Mouse (Mus musculus) heart, embryonic 10.5 days (tissue): ENCODE data around the gene Prokr2. TPM values are rescaled to one million over a fixed set of nuclear protein-coding genes. Genes with fewer than 3 reads are reported as not detected.

Experiments used
- DNase-seq: peaks from one replicate; pipeline ENCODE4 v3.0.0-alpha.2; 2017; ENCODE audit warnings: low spot score
- H3K27ac ChIP-seq: fragments of 300-500 bp; sonication (generic); 2 replicates; pipeline ENCODE4 v1.5.1; 2016; ENCODE audit warnings: mild to moderate bottlenecking
- H3K27me3 ChIP-seq: fragments of 300-500 bp; sonication (generic); 2 replicates; pipeline ENCODE4 v1.6.1; 2016; ENCODE audit warnings: mild to moderate bottlenecking; ENCODE audit not compliant: poor library complexity, insufficient read depth, severe bottlenecking
- H3K36me3 ChIP-seq: fragments of 300-500 bp; sonication (generic); 2 replicates; pipeline ENCODE4 v1.6.1; 2016; ENCODE audit warnings: mild to moderate bottlenecking, moderate library complexity
- H3K4me1 ChIP-seq: fragments of 300-500 bp; sonication (generic); 2 replicates; pipeline ENCODE4 v1.6.1; 2016; ENCODE audit warnings: mild to moderate bottlenecking
- H3K4me3 ChIP-seq: fragments of 300-500 bp; sonication (generic); 2 replicates; pipeline ENCODE4 v1.5.1; 2016; ENCODE audit warnings: mild to moderate bottlenecking, moderate library complexity
- H3K9me3 ChIP-seq: fragments of 300-500 bp; sonication (generic); 2 replicates; pipeline ENCODE4 v1.6.1; 2016; ENCODE audit warnings: mild to moderate bottlenecking, moderate library complexity
- WGBS: fragments of 180-500 bp; shearing (Covaris S2); methylation state at CpG from one replicate; pipeline ENCODE4 v1.1.7; 2016; 5-methylcytosine and 5-hydroxymethylcytosine counted together
- polyA plus RNA-seq: library from polyadenylated mRNA; unstranded; fragments of >200 nt; fragmentation: Nextera tagmentation; extraction: Ambion mirVana; gene quantifications from 2 replicates; pipeline ENCODE4 v1.2.1, GENCODE M21; 2016

The Prokr2 gene
- polyA plus RNA-seq = 2.3 and 2.8 TPM in 2 replicates

GRCm38 (mm10) chr2:132385194-132385838 is at the start of gene Prokr2:
TSS of gene Prokr2 (minus strand) at chr2:132385447.
- Histone ChIP-seq H3K4me3 (peak within 1 kb of the TSS; percentile 72), H3K27me3 (peaks cover 77% of the 10 kb centered on the region), H3K36me3 (no peaks in the 10 kb centered on the region), H3K4me1 (peaks cover 15% of the 10 kb centered on the region), H3K9me3 (no peaks in the 10 kb centered on the region), H3K27ac (peak within 1 kb of the TSS; percentile 47; the same call in 1 of the 2 replicates)
- no peak for DNase-seq
- WGBS = 1% methylated on average over 29 of the region's 29 CpGs

DNA sequence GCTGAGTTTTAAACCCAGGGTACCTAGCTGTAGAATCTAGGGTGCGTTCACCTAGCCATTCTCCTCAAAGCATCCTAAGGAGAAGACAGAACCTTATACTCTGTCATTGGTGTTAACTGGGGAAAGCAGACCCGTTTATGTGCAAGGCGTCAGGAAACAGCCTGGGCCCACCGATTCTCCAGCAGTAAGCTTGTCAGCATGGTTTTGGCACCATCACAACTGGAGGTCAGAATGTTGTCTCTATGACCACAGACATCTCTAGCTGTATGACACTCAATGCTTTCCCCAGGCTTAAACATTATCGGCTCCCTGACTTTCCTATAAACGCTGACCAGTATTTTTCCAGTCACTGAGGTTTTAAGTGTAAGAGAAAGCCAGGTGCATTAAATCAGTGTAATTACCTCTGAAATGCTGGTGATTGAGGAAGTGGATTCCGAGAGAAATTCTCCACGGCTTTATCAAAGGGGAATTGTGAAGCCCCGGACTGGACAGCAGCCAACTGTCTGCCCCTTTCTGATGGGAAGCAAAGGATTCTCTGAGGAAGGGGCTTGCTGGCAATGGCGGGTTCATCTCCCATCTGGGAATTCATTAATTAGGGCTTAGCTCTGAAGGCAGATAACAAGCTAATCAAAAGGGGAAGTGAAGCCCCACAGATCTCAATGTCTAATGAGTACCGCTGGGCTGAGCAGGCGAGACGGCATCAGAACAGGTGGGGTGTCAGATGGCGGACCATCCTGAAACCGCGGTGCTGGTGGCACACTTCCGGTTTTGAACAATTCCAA is 42.1 kb upstream of the Prokr2 start:
- peak; percentile 82 for DNase-seq
- Histone ChIP-seq H3K4me1 (peaks cover 12% of the 10 kb centered on the region; the same call in 1 of the 2 replicates), H3K9me3 (no peaks in the 10 kb centered on the region), H3K27me3 (no peaks in the 10 kb centered on the region), H3K36me3 (no peaks in the 10 kb centered on the region), H3K27ac (no peak overlapping the region), H3K4me3 (no peak overlapping the region)
- WGBS = 57% methylated on average over 17 of the region's 17 CpGs

- no peaks in the 10 kb centered on the region for H3K36me3 ChIP-seq
- no peaks in the 10 kb centered on the region for H3K9me3 ChIP-seq
- no peak for DNase-seq
- peaks cover 12% of the 10 kb centered on the region; the same call in 1 of the 2 replicates for H3K4me1 ChIP-seq
- H3K27me3 ChIP-seq = no peaks in the 10 kb centered on the region
- 78% methylated on average over 6 of the region's 6 CpGs for WGBS
- H3K27ac ChIP-seq = no peak overlapping the region
- no peak overlapping the region for H3K4me3 ChIP-seq
Observed at GRCm38 (mm10) chr2:132425576-132425975, 40.3 kb upstream of the Prokr2 start.

- Histone ChIP-seq H3K27ac (no peak overlapping the region), H3K4me3 (no peak overlapping the region), H3K36me3 (no peaks in the 10 kb centered on the region), H3K4me1 (peaks cover 12% of the 10 kb centered on the region; the same call in 1 of the 2 replicates), H3K9me3 (no peaks in the 10 kb centered on the region), H3K27me3 (no peaks in the 10 kb centered on the region)
- no peak for DNase-seq
- WGBS = 79% methylated on average over 7 of the region's 7 CpGs
Observed at GRCm38 (mm10) chr2:132423411-132424047, 38.3 kb upstream of the Prokr2 start.

DNA sequence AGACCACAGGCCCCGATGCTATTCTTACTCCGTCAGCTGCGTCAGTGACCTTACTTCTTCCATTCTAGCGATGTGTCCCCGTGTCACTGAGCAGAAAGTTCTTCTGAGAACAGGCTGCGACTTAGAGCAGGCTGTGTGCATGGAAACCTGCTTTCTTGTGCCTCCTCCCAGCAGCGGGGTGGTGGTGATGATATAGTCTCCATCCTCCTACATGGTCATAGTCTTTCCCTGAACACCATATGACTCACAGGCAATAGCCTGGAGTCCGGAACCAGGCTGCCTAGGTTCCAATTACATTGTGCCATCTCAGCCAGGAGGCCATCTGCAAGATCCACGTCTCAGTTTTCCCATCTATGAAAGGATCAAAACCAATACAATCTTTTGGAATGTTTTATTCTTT is 37.6 kb upstream of the Prokr2 start:
- no peaks in the 10 kb centered on the region for H3K9me3 ChIP-seq
- no peak for DNase-seq
- H3K27ac ChIP-seq = no peak overlapping the region
- 79% methylated on average over 9 of the region's 9 CpGs for WGBS
- no peaks in the 10 kb centered on the region for H3K27me3 ChIP-seq
- H3K4me3 ChIP-seq = no peak overlapping the region
- H3K4me1 ChIP-seq = peaks cover 11% of the 10 kb centered on the region; the same call in 1 of the 2 replicates
- no peaks in the 10 kb centered on the region for H3K36me3 ChIP-seq

DNA sequence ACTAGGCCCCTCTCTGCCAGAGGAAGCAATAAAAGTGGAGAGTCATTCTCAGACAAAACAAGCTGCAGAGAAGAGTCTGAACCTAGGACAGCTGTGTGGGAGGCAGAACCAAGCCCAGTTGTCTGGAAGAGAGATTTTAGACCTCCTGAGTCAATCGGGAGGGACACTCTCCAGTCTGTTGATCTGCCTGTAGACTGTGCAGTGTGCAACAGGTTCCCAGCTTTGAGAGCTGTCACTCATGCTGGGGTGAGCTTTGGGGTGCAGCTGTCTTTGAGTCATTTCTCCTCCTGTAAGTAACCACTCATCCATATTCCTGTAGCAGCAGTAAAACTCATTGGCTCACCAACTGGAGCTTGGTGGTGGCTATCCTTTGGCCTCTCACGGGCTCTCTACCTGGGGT is 33.2 kb upstream of the Prokr2 start:
- H3K9me3 ChIP-seq = no peaks in the 10 kb centered on the region
- peaks cover 4% of the 10 kb centered on the region; the same call in 1 of the 2 replicates for H3K4me1 ChIP-seq
- 75% methylated on average over 2 of the region's 2 CpGs for WGBS
- H3K4me3 ChIP-seq = no peak overlapping the region
- DNase-seq = no peak
- no peak overlapping the region for H3K27ac ChIP-seq
- H3K27me3 ChIP-seq = no peaks in the 10 kb centered on the region
- no peaks in the 10 kb centered on the region for H3K36me3 ChIP-seq

DNA sequence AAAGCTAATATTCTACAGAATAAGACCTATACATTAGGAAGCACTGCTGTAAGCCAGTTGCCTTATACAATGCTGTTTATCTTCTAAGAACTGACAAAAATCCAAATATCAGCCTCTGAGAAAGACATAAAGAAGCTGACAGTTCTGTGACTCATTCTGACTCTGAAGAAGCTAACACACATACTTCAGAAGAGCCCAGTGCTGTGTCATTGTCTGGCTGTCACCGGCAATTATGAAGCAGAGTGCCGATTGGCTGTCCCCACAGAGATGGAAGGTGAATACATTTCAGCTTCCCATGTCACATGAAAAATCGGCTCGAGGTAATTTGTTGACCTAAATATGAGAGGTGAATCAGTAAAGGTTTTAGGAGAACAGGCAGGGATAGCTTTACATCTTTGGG is 24.9 kb upstream of the Prokr2 start:
- no peaks in the 10 kb centered on the region for H3K36me3 ChIP-seq
- DNase-seq = no peak
- WGBS = 90% methylated on average over 4 of the region's 4 CpGs
- H3K27me3 ChIP-seq = no peaks in the 10 kb centered on the region
- no peaks in the 10 kb centered on the region for H3K9me3 ChIP-seq
- H3K4me1 ChIP-seq = no peaks in the 10 kb centered on the region
- no peak overlapping the region for H3K27ac ChIP-seq
- H3K4me3 ChIP-seq = no peak overlapping the region

GRCm38 (mm10) chr2:132398136-132398535 is 12.9 kb upstream of the Prokr2 start:
- WGBS = 82% methylated on average over 8 of the region's 8 CpGs

DNA sequence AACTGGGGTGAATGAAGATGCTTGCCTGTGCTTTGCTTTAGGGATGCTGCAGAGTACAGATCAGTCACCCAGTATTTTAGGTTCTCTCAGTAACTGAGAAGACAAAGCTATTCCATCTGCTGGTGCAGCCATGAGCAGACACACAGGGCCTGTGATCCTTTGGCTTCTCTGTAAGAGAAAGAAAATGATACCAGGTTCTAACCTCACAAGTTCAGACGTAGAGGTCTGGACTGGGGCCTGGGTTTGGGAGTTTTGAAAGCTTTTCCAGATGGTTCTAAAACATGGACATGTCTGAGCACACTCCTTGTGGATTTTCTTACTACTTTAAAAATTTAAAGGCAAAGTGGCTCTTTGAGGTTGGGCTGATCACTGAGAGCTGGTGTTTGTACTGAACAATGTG is 10.5 kb upstream of the Prokr2 start:
- no peaks in the 10 kb centered on the region for H3K36me3 ChIP-seq
- WGBS = 84% methylated on average over 1 of the region's 1 CpGs
- no peak for DNase-seq

More at GRCm38 (mm10) chr2:132398136-132398535, 12.9 kb upstream of the Prokr2 start:
- peaks cover 10% of the 10 kb centered on the region; the same call in 1 of the 2 replicates for H3K9me3 ChIP-seq
- no peaks in the 10 kb centered on the region for H3K4me1 ChIP-seq
- no peaks in the 10 kb centered on the region for H3K36me3 ChIP-seq
- no peak overlapping the region for H3K27ac ChIP-seq
- H3K4me3 ChIP-seq = no peak overlapping the region
- no peak for DNase-seq
- no peaks in the 10 kb centered on the region for H3K27me3 ChIP-seq

DNA sequence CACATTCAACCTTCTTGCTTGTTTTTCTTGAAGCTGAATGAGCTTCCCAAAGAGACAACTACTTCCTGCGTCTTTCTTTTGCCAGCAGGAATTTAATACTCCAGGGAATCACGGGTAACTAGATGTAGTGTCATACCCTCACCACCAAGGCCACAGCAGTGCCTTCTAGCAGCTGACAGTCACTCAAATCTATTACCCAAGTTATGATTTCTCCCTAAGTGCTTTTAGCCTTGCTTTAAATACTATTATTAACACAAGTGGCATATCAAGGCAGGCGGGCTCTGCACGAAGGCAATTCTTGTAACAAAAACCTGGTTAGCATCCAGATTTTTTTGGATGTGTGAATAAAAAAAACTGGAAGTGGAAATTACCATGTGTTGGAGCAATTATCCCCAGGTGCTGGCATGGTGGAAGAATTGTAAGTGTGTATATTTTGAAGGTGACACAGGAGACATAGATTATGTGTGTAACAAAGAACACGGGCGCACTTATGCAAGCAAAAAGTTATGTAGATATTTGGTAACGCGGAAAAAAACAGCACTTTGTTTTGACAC is 5.4 kb upstream of the Prokr2 start:
- Histone ChIP-seq H3K4me1 (no peaks in the 10 kb centered on the region), H3K4me3 (no peak overlapping the region), H3K27ac (no peak overlapping the region), H3K36me3 (no peaks in the 10 kb centered on the region), H3K9me3 (no peaks in the 10 kb centered on the region), H3K27me3 (peaks cover 32% of the 10 kb centered on the region)
- WGBS = 81% methylated on average over 8 of the region's 8 CpGs
- no peak for DNase-seq

More for the DNA sequence above, 10.5 kb upstream of the Prokr2 start:
- no peak overlapping the region for H3K4me3 ChIP-seq
- no peak overlapping the region for H3K27ac ChIP-seq
- peaks cover 10% of the 10 kb centered on the region; the same call in 1 of the 2 replicates for H3K9me3 ChIP-seq
- no peaks in the 10 kb centered on the region for H3K27me3 ChIP-seq
- no peaks in the 10 kb centered on the region for H3K4me1 ChIP-seq

- H3K27ac ChIP-seq = no peak overlapping the region
- H3K4me3 ChIP-seq = no peak overlapping the region
- H3K9me3 ChIP-seq = no peaks in the 10 kb centered on the region
- peaks cover 9% of the 10 kb centered on the region for H3K4me1 ChIP-seq
- H3K27me3 ChIP-seq = peaks cover 43% of the 10 kb centered on the region
- WGBS = 17% methylated on average over 7 of the region's 7 CpGs
- no peaks in the 10 kb centered on the region for H3K36me3 ChIP-seq
- DNase-seq = no peak
Observed at GRCm38 (mm10) chr2:132389562-132389961, 4.3 kb upstream of the Prokr2 start.

- Histone ChIP-seq H3K4me3 (peak overlapping the region; percentile 72), H3K4me1 (peaks cover 15% of the 10 kb centered on the region), H3K27ac (0 out of 2 replicates have a peak overlapping the region, but pooled peaks have one; percentile 47), H3K27me3 (peaks cover 73% of the 10 kb centered on the region), H3K9me3 (no peaks in the 10 kb centered on the region), H3K36me3 (no peaks in the 10 kb centered on the region)
- 1% methylated on average over 31 of the region's 31 CpGs for WGBS
- DNase-seq = no peak
Observed at GRCm38 (mm10) chr2:132384511-132385193, 595 bp downstream of the Prokr2 start.
